Mouse (Mus musculus) brown adipose tissue, adult 24 weeks (tissue): ENCODE data around the gene Znfx1. TPM values are rescaled to one million over a fixed set of nuclear protein-coding genes. Genes with fewer than 3 reads are reported as not detected.

ENCODE experiments used
- H3K27ac ChIP-seq: fragments of 200-500 bp; replicated peaks from 2 replicates; pipeline ENCODE4 v1.5.1; 2012; ENCODE audit warnings: low read depth, mild to moderate bottlenecking, low read length
- H3K4me1 ChIP-seq: fragments of 200-500 bp; 2 replicates; pipeline ENCODE4 v1.6.1; 2012; ENCODE audit warnings: low read length, mixed read lengths; ENCODE audit not compliant: control insufficient read depth, insufficient read depth, insufficient read length
- H3K4me3 ChIP-seq: fragments of 200-500 bp; 2 replicates; pipeline ENCODE4 v1.5.1; 2012; ENCODE audit warnings: low read depth, mild to moderate bottlenecking, low read length, moderate library complexity; ENCODE audit not compliant: insufficient read depth
- polyA plus RNA-seq: library from polyadenylated mRNA; stranded (reverse); fragments of >200 nt; gene quantifications from 2 replicates; pipeline ENCODE4 v1.2.4, GENCODE M21; 2012; ENCODE audit not compliant: missing spikeins, insufficient read depth, insufficient read length

The Znfx1 gene
- polyA plus RNA-seq, 1 experiment = 20.1 TPM

- no peak overlapping the region for H3K27ac ChIP-seq
- peaks cover 19% of the 10 kb centered on the region for H3K4me1 ChIP-seq
- H3K4me3 ChIP-seq = peak overlapping the region; percentile 74
Observed at GRCm38 (mm10) chr2:167063906-167064496, 1.2 kb upstream of the Znfx1 start.

GRCm38 (mm10) chr2:167062497-167062911, 311 bp downstream of the Znfx1 start:
- Histone ChIP-seq H3K27ac (peak overlapping the region; percentile 84), H3K4me1 (peaks cover 19% of the 10 kb centered on the region), H3K4me3 (peak overlapping the region; percentile 87)

- Histone ChIP-seq H3K4me1 (peaks cover 19% of the 10 kb centered on the region), H3K27ac (peak overlapping the region; percentile 84), H3K4me3 (peak overlapping the region; percentile 87)
Observed at GRCm38 (mm10) chr2:167061381-167062034, 1.3 kb downstream of the Znfx1 start.

- Histone ChIP-seq H3K27ac (peak overlapping the region; percentile 46; the same call in 1 of the 2 replicates), H3K4me1 (peaks cover 19% of the 10 kb centered on the region), H3K4me3 (peak overlapping the region; percentile 36)
Observed at GRCm38 (mm10) chr2:167060761-167061160, 2.1 kb downstream of the Znfx1 start.

- Histone ChIP-seq H3K4me1 (peaks cover 19% of the 10 kb centered on the region), H3K27ac (peak overlapping the region; percentile 46), H3K4me3 (peak overlapping the region; percentile 36)
Observed at GRCm38 (mm10) chr2:167060360-167060759, 2.5 kb downstream of the Znfx1 start.

- Histone ChIP-seq H3K4me3 (peak overlapping the region; percentile 36), H3K4me1 (peaks cover 22% of the 10 kb centered on the region), H3K27ac (peak overlapping the region; percentile 46)
Observed at GRCm38 (mm10) chr2:167059960-167060359, 2.9 kb downstream of the Znfx1 start.

- peak overlapping the region; percentile 46; the same call in 1 of the 2 replicates for H3K27ac ChIP-seq
- peaks cover 23% of the 10 kb centered on the region for H3K4me1 ChIP-seq
- H3K4me3 ChIP-seq = peak overlapping the region; percentile 36
Observed at GRCm38 (mm10) chr2:167059536-167059935, 3.3 kb downstream of the Znfx1 start.

GRCm38 (mm10) chr2:167058814-167059387, 3.9 kb downstream of the Znfx1 start:
- no peak overlapping the region for H3K4me3 ChIP-seq
- H3K27ac ChIP-seq = peak overlapping the region; percentile 35
- peaks cover 21% of the 10 kb centered on the region for H3K4me1 ChIP-seq

- H3K4me1 ChIP-seq = peaks cover 21% of the 10 kb centered on the region
- peak overlapping the region; percentile 35; the same call in 1 of the 2 replicates for H3K27ac ChIP-seq
- H3K4me3 ChIP-seq = no peak overlapping the region
Observed at GRCm38 (mm10) chr2:167058201-167058600, 4.6 kb downstream of the Znfx1 start.

GRCm38 (mm10) chr2:167056942-167057323, 5.9 kb downstream of the Znfx1 start:
- Histone ChIP-seq H3K27ac (no peak overlapping the region), H3K4me1 (peaks cover 21% of the 10 kb centered on the region), H3K4me3 (no peak overlapping the region)

- no peak overlapping the region for H3K4me3 ChIP-seq
- H3K27ac ChIP-seq = 0 out of 2 replicates have a peak overlapping the region, but pooled peaks have one; percentile 4
- peaks cover 18% of the 10 kb centered on the region for H3K4me1 ChIP-seq
Observed at GRCm38 (mm10) chr2:167056210-167056941, 6.4 kb downstream of the Znfx1 start.

- Histone ChIP-seq H3K27ac (0 out of 2 replicates have a peak overlapping the region, but pooled peaks have one; percentile 4), H3K4me1 (peaks cover 12% of the 10 kb centered on the region)
Observed at GRCm38 (mm10) chr2:167055386-167055785, 7.4 kb downstream of the Znfx1 start.

GRCm38 (mm10) chr2:167053127-167053844, 9.5 kb downstream of the Znfx1 start:
- Histone ChIP-seq H3K4me1 (peaks cover 4% of the 10 kb centered on the region; the same call in 1 of the 2 replicates), H3K4me3 (no peak overlapping the region), H3K27ac (no peak overlapping the region)

More at GRCm38 (mm10) chr2:167055386-167055785, 7.4 kb downstream of the Znfx1 start:
- no peak overlapping the region for H3K4me3 ChIP-seq

GRCm38 (mm10) chr2:167048698-167049358, 14.0 kb downstream of the Znfx1 start:
- Histone ChIP-seq H3K4me1 (no peaks in the 10 kb centered on the region), H3K27ac (no peak overlapping the region), H3K4me3 (no peak overlapping the region)
